Mouse (Mus musculus) forebrain, embryonic 12.5 days (tissue): Measurements from ENCODE around the gene Zfp652. TPM values are rescaled to one million over a fixed set of nuclear protein-coding genes. Genes with fewer than 3 reads are reported as not detected.
A peak's percentile ranks its signal among the peaks of the same experiment; 100 is the strongest.

Source experiments
- ATAC-seq: fragments of 200-750 bp; cut with Nextera tagmentation; 2 replicates; pipeline ENCODE4 v1.8.0; 2017; ENCODE audit warnings: moderate TSS enrichment; ENCODE audit not compliant: low FRiP score
- H3K27ac ChIP-seq: fragments of 300-500 bp; sonication (generic); 2 replicates; pipeline ENCODE4 v1.5.1; 2016; ENCODE audit warnings: mild to moderate bottlenecking
- H3K27me3 ChIP-seq: fragments of 300-500 bp; sonication (generic); 2 replicates; pipeline ENCODE4 v1.6.1; 2016; ENCODE audit warnings: mild to moderate bottlenecking
- H3K36me3 ChIP-seq: fragments of 300-500 bp; sonication (generic); replicated peaks from 2 replicates; pipeline ENCODE4 v1.6.1; 2016; ENCODE audit warnings: mild to moderate bottlenecking
- H3K4me1 ChIP-seq: fragments of 300-500 bp; sonication (generic); 2 replicates; pipeline ENCODE4 v1.6.1; 2016
- H3K4me2 ChIP-seq: fragments of 300-500 bp; sonication (generic); 2 replicates; pipeline ENCODE4 v1.6.1; 2016; ENCODE audit warnings: mild to moderate bottlenecking, moderate library complexity
- H3K4me3 ChIP-seq: fragments of 300-500 bp; sonication (generic); replicated peaks from 2 replicates; pipeline ENCODE4 v1.5.1; 2016; ENCODE audit warnings: mild to moderate bottlenecking
- H3K9ac ChIP-seq: fragments of 300-500 bp; sonication (generic); 2 replicates; pipeline ENCODE4 v1.6.1; 2016; ENCODE audit warnings: mild to moderate bottlenecking
- H3K9me3 ChIP-seq: fragments of 300-500 bp; sonication (generic); 2 replicates; pipeline ENCODE4 v1.6.1; 2016
- WGBS: fragments of 180-500 bp; shearing (Covaris S2); methylation state at CpG from one replicate; pipeline ENCODE4 v1.1.7; 2016; 5-methylcytosine and 5-hydroxymethylcytosine counted together
- polyA plus RNA-seq: library from polyadenylated mRNA; unstranded; fragments of >200 nt; fragmentation: Nextera tagmentation; extraction: Ambion mirVana; gene quantifications from 2 replicates; pipeline ENCODE4 v1.2.1, GENCODE M21; 2016

The Zfp652 gene
- polyA plus RNA-seq, 1 experiment from 2014 or later: 27.6 TPM

DNA sequence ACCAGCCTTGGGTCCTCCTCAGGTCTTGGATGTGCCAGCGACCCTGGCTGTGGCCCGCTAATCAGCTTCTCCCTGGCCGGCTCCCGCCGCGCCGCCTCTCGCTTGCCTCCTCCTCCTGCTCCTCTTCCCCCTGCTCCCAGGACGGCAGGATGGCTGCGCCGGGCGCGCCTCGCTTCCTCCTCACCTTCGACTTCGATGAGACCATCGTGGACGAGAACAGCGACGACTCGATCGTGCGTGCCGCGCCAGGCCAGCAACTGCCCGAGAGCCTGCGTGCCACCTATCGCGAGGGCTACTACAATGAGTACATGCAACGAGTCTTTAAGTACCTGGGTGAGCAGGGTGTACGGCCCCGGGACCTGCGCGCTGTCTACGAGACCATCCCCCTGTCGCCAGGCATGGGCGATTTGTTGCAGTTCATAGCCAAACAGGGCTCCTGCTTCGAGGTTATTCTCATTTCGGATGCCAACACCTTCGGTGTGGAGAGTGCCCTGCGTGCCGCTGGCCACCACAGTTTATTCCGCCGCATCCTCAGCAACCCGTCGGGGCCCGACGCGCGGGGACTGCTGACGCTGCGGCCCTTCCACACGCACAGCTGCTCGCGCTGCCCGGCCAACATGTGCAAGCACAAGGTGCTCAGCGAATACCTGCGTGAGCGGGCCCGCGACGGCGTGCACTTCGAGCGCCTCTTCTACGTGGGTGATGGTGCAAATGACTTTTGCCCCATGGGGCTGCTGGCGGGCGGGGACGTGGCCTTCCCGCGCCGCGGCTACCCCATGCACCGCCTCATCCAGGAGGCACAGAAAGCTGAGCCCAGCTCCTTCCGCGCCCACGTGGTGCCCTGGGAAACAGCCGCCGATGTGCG, 118.2 kb downstream of the Zfp652 start:
- no peak for ATAC-seq
- H3K9ac ChIP-seq: no peak overlapping the region
- peaks cover 99% of the 10 kb centered on the region for H3K27me3 ChIP-seq
- H3K9me3 ChIP-seq: no peaks in the 10 kb centered on the region
- peaks cover 35% of the 10 kb centered on the region for H3K4me1 ChIP-seq
- H3K4me3 ChIP-seq: peak overlapping the region; percentile 30
- no peak overlapping the region for H3K27ac ChIP-seq
- no peaks in the 10 kb centered on the region for H3K36me3 ChIP-seq
- 2% methylated on average over 80 of the region's 80 CpGs for WGBS
- H3K4me2 ChIP-seq: peak overlapping the region; percentile 41

DNA sequence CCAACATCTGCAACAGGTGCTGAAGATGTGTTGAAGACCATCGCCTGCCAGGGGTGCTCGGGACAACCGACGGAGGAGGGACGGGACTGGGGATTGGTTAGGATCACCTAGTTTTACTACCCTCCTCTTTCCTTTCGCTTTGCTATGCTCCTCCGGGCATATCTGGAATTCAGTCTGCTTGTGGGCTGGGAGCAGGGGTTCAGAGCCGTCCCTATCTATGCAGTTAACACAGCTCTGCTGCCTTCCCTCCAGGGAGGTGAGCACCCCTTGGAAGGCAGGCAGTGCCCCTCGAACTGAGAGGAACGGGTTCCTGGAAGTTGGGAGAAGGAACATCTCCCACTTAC, 118.8 kb downstream of the Zfp652 start:
- no peak for ATAC-seq

DNA sequence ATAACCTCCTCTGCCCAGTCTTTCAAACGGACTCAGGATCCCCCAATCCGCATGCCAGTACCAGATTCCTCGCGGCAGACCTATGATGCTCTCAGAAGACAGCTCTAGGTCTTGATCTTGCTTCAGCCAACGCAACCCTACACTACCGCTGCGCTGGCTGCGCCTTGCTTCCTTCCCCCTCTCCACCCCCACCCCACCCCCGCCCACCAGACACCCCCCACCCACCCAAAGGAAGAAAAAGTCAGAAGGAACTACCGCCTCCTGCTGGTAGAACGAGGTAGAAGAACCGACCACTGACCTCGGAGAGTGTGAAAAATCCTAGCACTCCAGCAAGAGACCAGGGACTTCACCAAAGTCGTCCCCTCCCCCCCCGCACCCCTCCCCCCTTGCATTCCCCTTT, 119.2 kb downstream of the Zfp652 start:
- Histone ChIP-seq H3K27me3 (peaks cover 99% of the 10 kb centered on the region), H3K9me3 (no peaks in the 10 kb centered on the region), H3K36me3 (no peaks in the 10 kb centered on the region), H3K4me2 (no peak overlapping the region; the same call in 1 of the 2 replicates), H3K4me3 (no peak overlapping the region), H3K27ac (no peak overlapping the region), H3K4me1 (peaks cover 35% of the 10 kb centered on the region), H3K9ac (no peak overlapping the region)
- 3% methylated on average over 14 of the region's 15 CpGs for WGBS
- ATAC-seq: no peak

More for the DNA sequence above, 118.8 kb downstream of the Zfp652 start:
- no peaks in the 10 kb centered on the region for H3K9me3 ChIP-seq
- peak overlapping the region; percentile 41 for H3K4me2 ChIP-seq
- H3K27me3 ChIP-seq: peaks cover 99% of the 10 kb centered on the region
- no peak overlapping the region for H3K27ac ChIP-seq
- H3K4me3 ChIP-seq: peak overlapping the region; percentile 30
- no peaks in the 10 kb centered on the region for H3K36me3 ChIP-seq
- no peak overlapping the region for H3K9ac ChIP-seq
- 5% methylated on average over 10 of the region's 10 CpGs for WGBS
- H3K4me1 ChIP-seq: peaks cover 35% of the 10 kb centered on the region

DNA sequence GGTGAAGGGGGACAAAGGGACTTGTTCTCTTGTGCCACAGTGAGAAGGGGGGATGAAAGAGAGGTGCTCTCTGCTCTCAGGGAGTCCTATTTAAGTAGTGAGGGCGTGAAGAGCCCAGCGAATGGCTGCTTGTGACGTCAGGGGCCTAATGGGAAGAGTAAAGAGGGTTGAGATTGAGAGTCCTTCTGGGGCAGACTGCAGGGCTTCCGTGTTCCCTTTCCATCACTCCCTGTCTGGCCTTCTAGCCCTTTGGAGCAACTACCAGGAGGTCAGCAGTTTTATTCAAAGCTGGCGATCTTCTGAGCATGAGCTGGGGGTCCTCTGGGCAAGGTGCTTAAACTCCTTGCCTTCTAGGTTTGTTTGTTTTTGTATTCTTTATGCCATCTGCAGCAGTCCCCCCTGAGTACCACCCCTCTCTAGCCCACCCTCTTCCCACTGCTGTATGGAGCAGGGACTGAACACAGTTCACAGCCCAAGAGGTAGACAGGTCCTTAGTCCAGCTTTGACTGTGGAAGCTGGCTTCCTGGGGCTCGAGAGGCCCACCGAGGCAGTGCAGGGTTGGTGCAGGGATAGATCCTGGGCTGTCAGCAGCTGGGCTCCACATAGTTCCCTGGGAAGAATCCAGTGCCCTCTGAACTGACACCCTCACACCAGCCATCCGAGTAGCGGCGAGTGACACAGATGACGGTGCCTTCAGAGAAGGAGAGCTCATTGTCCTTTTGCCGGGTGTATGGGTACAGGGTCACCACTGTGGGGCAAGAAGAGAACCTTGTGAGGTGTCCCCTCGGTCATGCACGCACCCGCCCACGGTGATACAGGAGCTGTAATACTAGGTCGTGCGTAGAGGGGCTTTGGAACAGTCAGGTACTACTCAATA, 119.9 kb downstream of the Zfp652 start:
- no peak overlapping the region for H3K9ac ChIP-seq

DNA sequence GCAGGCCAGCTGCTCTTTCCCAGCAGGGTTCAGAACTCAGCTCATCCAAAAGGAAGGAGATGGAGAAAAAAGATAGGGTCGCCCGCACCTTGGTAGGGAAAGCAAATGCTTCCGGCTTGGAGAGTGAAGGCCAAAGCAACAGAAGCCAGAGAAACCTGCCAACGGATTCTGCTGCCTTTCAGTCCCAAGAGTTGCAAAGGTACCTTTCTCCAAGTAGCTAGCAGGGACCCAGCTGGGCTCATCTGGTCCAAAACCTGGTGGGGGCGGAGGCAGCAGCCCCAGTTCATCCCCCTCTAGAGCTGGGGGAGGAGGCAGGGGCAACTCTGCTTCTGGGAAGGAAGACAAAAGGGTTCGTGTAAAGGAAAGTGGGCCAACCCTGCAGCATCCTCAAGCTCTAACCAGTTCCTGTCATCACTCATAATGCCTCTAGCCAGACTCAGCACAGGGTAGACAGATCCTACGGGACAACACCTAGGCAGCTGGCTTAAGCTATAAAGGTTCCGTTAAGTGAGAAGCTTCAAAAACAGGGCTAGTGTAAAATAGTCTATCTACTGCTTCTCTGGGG, 120.6 kb downstream of the Zfp652 start:
- Histone ChIP-seq H3K9ac (no peak overlapping the region), H3K27me3 (peaks cover 99% of the 10 kb centered on the region), H3K4me1 (peaks cover 35% of the 10 kb centered on the region), H3K4me2 (no peak overlapping the region), H3K36me3 (no peaks in the 10 kb centered on the region), H3K27ac (no peak overlapping the region), H3K4me3 (no peak overlapping the region), H3K9me3 (no peaks in the 10 kb centered on the region)
- WGBS: 16% methylated on average over 8 of the region's 8 CpGs
- ATAC-seq: no peak

More for the DNA sequence above, 119.9 kb downstream of the Zfp652 start:
- ATAC-seq: no peak
- H3K4me3 ChIP-seq: no peak overlapping the region
- no peak overlapping the region for H3K27ac ChIP-seq
- WGBS: 25% methylated on average over 18 of the region's 18 CpGs
- peaks cover 35% of the 10 kb centered on the region for H3K4me1 ChIP-seq
- no peaks in the 10 kb centered on the region for H3K9me3 ChIP-seq
- no peak overlapping the region for H3K4me2 ChIP-seq
- no peaks in the 10 kb centered on the region for H3K36me3 ChIP-seq
- peaks cover 99% of the 10 kb centered on the region for H3K27me3 ChIP-seq

DNA sequence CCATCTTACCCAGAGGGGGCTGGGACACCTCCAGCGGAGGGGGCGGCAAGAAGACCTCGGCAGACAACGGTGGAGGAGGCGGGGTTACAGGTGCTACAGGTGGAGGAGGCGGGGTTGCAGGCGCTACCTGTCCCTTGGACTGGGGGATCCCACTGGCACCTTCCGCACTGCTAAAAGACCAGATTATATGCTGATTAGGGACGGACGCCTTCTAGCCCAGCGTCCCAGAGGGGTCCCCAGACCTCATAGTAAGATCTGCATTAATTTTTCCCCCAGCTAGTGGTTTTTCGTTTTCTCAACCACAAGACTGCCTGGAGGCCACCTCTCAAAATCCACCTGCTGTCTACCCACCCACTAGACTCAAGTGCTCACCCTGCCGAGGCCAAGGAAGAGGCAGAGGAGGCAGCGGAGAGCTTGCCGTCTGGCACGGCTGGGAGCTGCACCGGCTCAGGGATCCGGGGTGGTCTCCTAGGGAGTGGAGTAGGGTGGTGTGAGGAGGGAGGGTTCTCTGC, 121.2 kb downstream of the Zfp652 start:
- Histone ChIP-seq H3K4me1 (peaks cover 35% of the 10 kb centered on the region), H3K4me2 (peak overlapping the region; percentile 11; the same call in 1 of the 2 replicates), H3K4me3 (0 out of 2 replicates have a peak overlapping the region, but pooled peaks have one; percentile 5), H3K9ac (no peak overlapping the region), H3K9me3 (no peaks in the 10 kb centered on the region), H3K36me3 (no peaks in the 10 kb centered on the region), H3K27ac (no peak overlapping the region; the same call in 1 of the 2 replicates), H3K27me3 (peaks cover 98% of the 10 kb centered on the region)
- 4% methylated on average over 18 of the region's 18 CpGs for WGBS
- ATAC-seq: no peak

DNA sequence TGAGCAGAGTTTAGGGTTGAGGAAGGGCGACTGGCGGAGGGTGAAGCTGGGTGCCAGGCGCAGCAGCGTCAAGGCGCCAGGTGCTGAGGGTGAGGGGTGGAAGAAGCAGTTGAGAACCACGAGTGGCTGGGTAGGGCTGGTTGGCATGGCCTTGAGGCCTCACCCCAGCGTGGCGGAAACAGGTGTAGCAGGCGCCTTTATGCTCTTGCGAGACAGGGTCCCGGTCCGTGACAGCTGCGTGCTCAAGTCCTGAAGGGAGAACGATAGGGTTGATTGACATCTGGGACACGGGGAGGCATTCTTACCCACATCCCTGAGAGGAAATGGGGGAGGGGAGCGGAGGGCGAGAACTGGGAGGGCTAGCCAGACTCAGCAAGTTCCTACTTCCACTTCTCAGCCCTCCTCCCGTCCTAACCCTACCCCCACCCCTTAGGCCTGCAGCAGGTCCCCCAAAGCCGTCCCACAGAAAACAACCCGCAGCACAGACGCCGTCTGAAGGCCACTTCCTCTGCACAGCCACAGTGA, 121.7 kb downstream of the Zfp652 start:
- H3K4me3 ChIP-seq: 0 out of 2 replicates have a peak overlapping the region, but pooled peaks have one; percentile 5
- peaks cover 93% of the 10 kb centered on the region for H3K27me3 ChIP-seq
- WGBS: 5% methylated on average over 22 of the region's 22 CpGs
- no peak for ATAC-seq
- H3K4me2 ChIP-seq: peak overlapping the region; percentile 11
- no peak overlapping the region; the same call in 1 of the 2 replicates for H3K27ac ChIP-seq
- no peak overlapping the region for H3K9ac ChIP-seq
- peaks cover 35% of the 10 kb centered on the region for H3K4me1 ChIP-seq
- no peaks in the 10 kb centered on the region for H3K9me3 ChIP-seq
- H3K36me3 ChIP-seq: no peaks in the 10 kb centered on the region

DNA sequence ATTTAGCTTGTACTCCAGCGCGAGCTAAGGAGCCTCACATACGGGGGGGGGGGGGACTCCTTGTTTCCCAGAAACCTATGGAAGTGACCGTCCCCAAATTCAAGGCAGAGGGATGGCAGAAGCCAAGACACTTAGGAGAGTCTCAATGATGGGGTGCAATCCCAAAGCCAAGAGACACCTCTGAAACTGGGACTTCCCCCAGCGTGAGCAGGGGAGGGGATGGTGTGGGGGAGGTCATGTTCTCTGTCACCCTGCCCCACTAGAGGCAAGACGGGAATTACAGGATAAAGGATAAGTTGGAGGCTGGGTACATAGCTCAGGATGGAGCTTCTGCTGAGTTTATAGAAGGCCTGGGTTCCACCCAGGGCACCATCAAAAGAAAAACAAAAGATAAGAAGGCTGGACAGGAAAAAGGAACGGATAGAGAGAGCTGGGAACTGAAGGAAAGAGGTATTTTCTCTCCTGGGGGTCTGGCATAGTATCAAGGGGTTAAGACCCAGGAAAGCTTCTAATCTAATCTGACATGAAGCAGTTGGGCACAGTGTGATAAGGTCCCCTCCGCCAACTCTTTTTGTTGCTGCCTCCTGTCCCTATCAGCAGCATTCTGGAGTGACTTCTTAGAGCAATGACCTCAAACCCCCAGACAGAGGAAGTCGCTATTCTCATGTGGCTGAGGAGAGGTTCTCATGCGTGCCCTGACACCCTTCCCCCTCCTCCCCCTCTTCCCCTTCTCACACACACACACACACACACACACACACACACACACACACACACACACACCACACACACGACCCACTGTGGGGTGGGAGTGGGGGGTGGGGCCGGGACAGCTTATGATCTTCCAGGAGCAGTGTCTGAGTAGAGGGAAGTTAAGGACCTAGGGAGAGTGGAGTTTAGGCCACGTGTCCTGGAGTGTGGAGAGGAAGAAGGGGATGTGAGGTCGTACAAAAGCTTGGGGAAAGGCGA, 122.6 kb downstream of the Zfp652 start:
- Histone ChIP-seq H3K4me3 (no peak overlapping the region), H3K9ac (no peak overlapping the region), H3K27me3 (peaks cover 85% of the 10 kb centered on the region), H3K9me3 (no peaks in the 10 kb centered on the region), H3K4me1 (peaks cover 33% of the 10 kb centered on the region), H3K36me3 (no peaks in the 10 kb centered on the region), H3K27ac (no peak overlapping the region), H3K4me2 (peak overlapping the region; percentile 11; the same call in 1 of the 2 replicates)
- WGBS: 23% methylated on average over 15 of the region's 15 CpGs
- no peak for ATAC-seq

DNA sequence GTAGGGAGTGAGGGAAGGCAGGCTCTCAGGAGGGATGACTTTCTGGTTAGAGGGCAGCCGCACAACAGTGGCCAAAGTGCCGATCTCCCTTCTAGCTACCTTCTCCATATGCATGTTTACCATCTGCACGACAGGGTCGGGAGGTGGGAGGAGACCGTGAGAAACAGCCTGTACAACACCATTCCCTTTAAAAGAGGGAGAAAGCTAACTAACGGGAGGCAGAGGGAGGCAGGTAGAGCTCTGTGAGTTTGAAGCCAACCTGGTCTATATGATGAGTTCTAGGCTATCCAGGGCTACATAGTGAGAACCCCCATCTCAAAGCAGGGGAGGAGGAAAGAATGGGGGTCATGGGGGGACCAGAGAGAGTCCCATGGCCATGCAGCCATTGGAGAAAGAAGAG, 123.4 kb downstream of the Zfp652 start:
- H3K9me3 ChIP-seq: no peaks in the 10 kb centered on the region
- 54% methylated on average over 6 of the region's 6 CpGs for WGBS
- ATAC-seq: no peak
- peaks cover 25% of the 10 kb centered on the region for H3K4me1 ChIP-seq
- H3K4me2 ChIP-seq: no peak overlapping the region
- no peaks in the 10 kb centered on the region for H3K36me3 ChIP-seq
- H3K9ac ChIP-seq: no peak overlapping the region
- H3K27ac ChIP-seq: no peak overlapping the region
- H3K4me3 ChIP-seq: no peak overlapping the region
- peaks cover 77% of the 10 kb centered on the region for H3K27me3 ChIP-seq

DNA sequence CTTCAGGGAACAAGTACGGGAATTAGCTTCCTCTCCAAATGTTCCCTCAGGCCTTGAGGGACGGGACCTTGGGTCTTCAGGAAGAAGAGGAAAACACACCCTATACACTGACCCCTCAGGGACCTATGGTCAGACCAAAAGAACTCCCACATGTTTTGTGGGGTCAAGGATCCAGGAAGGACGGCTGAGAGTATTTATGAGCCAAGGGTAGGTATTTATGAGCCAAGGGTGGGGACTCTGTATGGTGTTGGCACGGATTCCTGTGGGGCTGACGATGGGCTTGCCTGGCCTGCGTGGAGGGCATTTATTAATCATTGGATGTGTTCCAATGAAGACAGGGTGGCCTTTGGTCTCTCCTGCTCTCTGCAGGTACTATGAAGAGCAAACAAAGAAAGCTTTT, 124.0 kb downstream of the Zfp652 start:
- H3K4me1 ChIP-seq: peaks cover 19% of the 10 kb centered on the region

DNA sequence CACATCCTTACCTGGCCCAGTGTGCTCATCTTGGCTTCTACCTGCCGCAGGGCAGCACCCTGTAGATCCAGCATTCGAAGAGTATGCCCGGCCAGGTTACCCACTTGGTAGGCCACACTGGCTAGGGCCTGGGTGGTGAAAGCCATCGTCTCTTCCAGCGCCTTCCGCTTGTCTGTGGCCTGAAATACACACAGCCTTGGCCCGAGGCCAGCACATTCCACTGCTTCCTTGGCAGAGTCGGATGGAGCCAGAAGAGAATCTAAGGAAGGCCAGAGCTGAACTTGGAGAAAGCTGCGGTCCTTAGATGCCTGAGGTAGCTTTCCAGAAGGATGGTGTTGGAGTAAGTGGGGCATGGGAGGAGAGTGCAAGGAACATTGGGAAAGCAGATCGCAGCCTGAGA, 124.6 kb downstream of the Zfp652 start, which contains the start of gene Gngt2:
Gene Gngt2 (plus strand): TSS at position 158 of the 400 bp plus-strand sequence.
- WGBS: 79% methylated on average over 10 of the region's 10 CpGs
- no peak for ATAC-seq
- H3K36me3 ChIP-seq: no peaks in the 10 kb centered on the region
- no peaks in the 10 kb centered on the region for H3K9me3 ChIP-seq
- no peak within 1 kb of the TSS for H3K4me2 ChIP-seq
- peaks cover 72% of the 10 kb centered on the region for H3K27me3 ChIP-seq
- no peak within 1 kb of the TSS for H3K4me3 ChIP-seq
- peaks cover 19% of the 10 kb centered on the region for H3K4me1 ChIP-seq
- H3K9ac ChIP-seq: no peak within 1 kb of the TSS
- H3K27ac ChIP-seq: no peak within 1 kb of the TSS

More for the DNA sequence above, 124.0 kb downstream of the Zfp652 start:
- Histone ChIP-seq H3K4me2 (no peak overlapping the region), H3K9me3 (no peaks in the 10 kb centered on the region), H3K4me3 (no peak overlapping the region), H3K9ac (no peak overlapping the region), H3K27ac (no peak overlapping the region), H3K27me3 (peaks cover 72% of the 10 kb centered on the region), H3K36me3 (no peaks in the 10 kb centered on the region)
- no peak for ATAC-seq
- 82% methylated on average over 6 of the region's 6 CpGs for whole genome bisulfite sequencing
